Mouse (Mus musculus): ENCODE measurements around the gene Zmiz1.

Zmiz1 gene

DNA sequence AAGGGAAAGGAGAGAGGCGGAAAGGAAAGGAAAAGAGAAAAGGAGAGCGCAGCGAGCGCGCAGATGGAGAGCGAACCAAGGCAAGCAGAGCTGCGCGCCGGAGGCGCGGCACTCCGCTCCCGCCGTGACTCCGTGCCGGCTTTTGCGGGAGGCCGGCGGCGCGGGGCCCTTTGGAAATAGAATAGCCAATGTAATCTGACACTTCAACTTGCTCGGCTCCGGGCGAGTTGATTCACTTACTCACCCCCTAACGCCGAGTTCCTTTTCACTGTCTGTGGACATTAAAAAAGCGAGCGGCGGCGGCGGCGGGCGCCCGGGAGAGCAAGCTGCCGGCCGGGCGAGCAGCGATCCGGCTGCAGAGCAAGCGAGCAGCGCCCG lies at the start of gene Zmiz1:
Gene Zmiz1, plus strand, starts transcription at position 170 of the 378 bp plus-strand sequence.
- H3K36me3 ChIP-seq (ENCODE audit: insufficient read depth, low read length), result no peaks in the 10 kb centered on the region
- H3K27me3 ChIP-seq (ENCODE audit: insufficient read depth, low read length), result peaks cover 89% of the 10 kb centered on the region
- H3K9me3 ChIP-seq (ENCODE audit: low read length), result no peaks in the 10 kb centered on the region
- peak within 1 kb of the TSS; percentile 80 for H3K4me3 ChIP-seq (replicated peaks; ENCODE audit: low read length)
- TF ChIP-seq NANOG (IDR thresholded peaks at IDR 0.05; ENCODE audit: borderline replicate concordance, low read length), result no peak
- TF ChIP-seq POU5F1 (IDR thresholded peaks at IDR 0.05; ENCODE audit: borderline replicate concordance, low read length), result no peak
- peaks cover 50% of the 10 kb centered on the region for H3K4me1 ChIP-seq (replicated peaks; ENCODE audit: low read depth, low read length)

DNA sequence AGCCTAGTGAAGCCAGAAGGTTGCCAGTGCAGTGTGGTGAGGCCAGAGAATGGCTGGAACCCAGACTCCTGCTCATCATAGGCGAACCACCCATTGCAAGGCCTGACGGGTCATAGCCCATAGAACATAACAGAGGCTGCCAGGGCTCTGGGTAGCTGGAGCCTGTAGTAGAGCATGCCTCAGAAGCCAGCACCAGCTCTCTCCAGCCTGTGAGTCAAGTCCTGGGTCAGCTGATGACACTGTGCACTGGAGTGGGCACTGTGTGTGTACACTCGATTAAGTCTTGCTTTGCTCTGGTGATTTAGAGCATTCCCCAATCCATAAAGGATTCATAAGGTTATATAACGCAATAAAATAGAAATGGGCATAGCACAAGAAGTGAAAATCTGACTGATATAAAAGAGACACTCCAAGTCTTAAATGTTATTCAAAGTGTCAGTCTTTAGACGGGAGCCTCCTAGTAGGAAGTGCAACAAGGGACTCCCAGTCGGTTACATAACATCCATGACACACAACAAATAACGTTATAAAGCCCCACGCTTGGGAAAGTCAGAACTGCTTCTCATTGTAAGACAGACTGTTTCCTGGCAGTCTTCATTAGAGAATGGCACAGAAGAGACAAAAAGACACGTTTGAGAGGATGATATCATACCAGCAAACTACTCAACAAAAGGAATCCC lies 47.0 kb upstream of the Zmiz1 start:
- H3K27me3 ChIP-seq (ENCODE audit: insufficient read depth, low read length), result peaks cover 3% of the 10 kb centered on the region
- TF ChIP-seq CTCF (conservative IDR thresholded peaks at IDR 0.05; ENCODE audit: low read length), result no peak
- no peak for TF ChIP-seq POU5F1 (IDR thresholded peaks at IDR 0.05; ENCODE audit: borderline replicate concordance, low read length)
- no peak for TF ChIP-seq NANOG (IDR thresholded peaks at IDR 0.05; ENCODE audit: borderline replicate concordance, low read length)

DNA sequence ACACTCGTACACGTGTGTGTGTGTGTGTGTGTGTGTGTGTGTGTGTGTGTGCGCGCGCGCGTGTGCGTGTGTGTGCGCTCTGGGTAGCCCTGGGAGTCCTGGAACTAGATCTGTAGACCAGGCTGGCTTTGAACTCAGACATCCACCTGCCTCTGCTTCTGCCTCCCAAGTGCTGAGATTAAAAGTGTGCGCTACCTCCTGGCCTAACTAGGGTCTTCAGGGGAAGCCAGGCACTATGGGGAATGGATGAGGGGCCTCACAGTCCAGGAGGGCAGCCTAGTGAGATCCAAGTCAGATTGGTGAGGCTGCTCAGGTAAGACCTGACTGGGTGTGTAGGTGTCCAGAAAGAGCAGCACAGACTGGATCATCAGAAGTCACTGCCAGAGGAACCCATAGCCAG lies 46.2 kb upstream of the Zmiz1 start:
- Histone ChIP-seq H3K36me3 (ENCODE audit: insufficient read depth, low read length) (no peaks in the 10 kb centered on the region), H3K9me3 (ENCODE audit: low read length) (no peaks in the 10 kb centered on the region), H3K4me3 (replicated peaks; ENCODE audit: low read length) (no peak overlapping the region), H3K27me3 (ENCODE audit: insufficient read depth, low read length) (peaks cover 6% of the 10 kb centered on the region), H3K4me1 (replicated peaks; ENCODE audit: low read depth, low read length) (0 out of 2 replicates have a peak, but pooled peaks cover 4% of the 10 kb centered on the region)
- peak; percentile 29 for TF ChIP-seq CTCF (conservative IDR thresholded peaks at IDR 0.05; ENCODE audit: low read length)
- no peak for TF ChIP-seq POU5F1 (IDR thresholded peaks at IDR 0.05; ENCODE audit: borderline replicate concordance, low read length)
- TF ChIP-seq NANOG (IDR thresholded peaks at IDR 0.05; ENCODE audit: borderline replicate concordance, low read length), result no peak

More for the DNA sequence above, 47.0 kb upstream of the Zmiz1 start:
- no peak overlapping the region for H3K4me3 ChIP-seq (replicated peaks; ENCODE audit: low read length)
- 0 out of 2 replicates have a peak, but pooled peaks cover 4% of the 10 kb centered on the region for H3K4me1 ChIP-seq (replicated peaks; ENCODE audit: low read depth, low read length)
- no peaks in the 10 kb centered on the region for H3K9me3 ChIP-seq (ENCODE audit: low read length)
- no peaks in the 10 kb centered on the region for H3K36me3 ChIP-seq (ENCODE audit: insufficient read depth, low read length)

DNA sequence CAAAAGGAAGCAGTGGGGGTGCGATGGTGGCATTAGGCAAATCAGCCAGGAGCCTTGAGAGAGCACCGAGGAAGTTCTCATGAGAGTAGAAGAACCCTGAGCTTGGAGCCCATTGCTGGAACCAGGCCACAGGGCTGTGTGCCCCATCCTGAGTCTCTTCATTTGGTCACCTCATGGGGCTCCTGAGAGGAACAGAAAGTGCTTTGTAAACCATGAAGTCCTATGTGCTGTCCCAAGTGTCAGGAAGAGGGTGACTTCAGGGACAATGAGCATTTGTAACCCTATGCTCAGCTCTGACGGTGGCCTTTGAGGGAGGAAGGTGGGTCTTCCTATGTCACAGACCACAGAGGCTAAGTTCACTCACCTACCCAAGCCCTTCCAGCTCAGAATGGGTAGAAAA lies 45.5 kb upstream of the Zmiz1 start:
- Histone ChIP-seq H3K4me3 (replicated peaks; ENCODE audit: low read length) (no peak overlapping the region), H3K4me1 (replicated peaks; ENCODE audit: low read depth, low read length) (0 out of 2 replicates have a peak, but pooled peaks cover 4% of the 10 kb centered on the region), H3K27me3 (ENCODE audit: insufficient read depth, low read length) (peaks cover 6% of the 10 kb centered on the region), H3K9me3 (ENCODE audit: low read length) (no peaks in the 10 kb centered on the region), H3K36me3 (ENCODE audit: insufficient read depth, low read length) (no peaks in the 10 kb centered on the region)
- no peak for TF ChIP-seq POU5F1 (IDR thresholded peaks at IDR 0.05; ENCODE audit: borderline replicate concordance, low read length)
- no peak for TF ChIP-seq CTCF (conservative IDR thresholded peaks at IDR 0.05; ENCODE audit: low read length)
- no peak for TF ChIP-seq NANOG (IDR thresholded peaks at IDR 0.05; ENCODE audit: borderline replicate concordance, low read length)

DNA sequence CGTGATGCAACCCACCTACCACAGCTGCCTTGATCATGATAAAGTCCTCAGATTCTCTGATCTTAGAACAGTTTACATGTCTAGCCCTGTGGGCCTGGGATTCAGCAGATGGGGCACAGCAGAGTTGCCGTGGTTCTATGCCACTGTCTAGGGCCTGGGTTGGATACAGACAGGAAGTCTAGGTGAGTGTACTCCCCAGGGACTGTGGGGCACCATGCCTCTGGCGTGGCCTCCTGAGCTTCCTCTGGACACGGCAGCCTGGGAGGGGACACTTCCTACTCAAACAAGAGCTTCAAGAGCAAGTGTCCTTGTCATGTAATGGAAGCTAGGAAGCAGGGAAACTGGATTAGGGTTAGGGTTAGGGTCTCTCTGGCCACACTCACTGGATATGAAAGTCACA lies 44.9 kb upstream of the Zmiz1 start:
- 0 out of 2 replicates have a peak, but pooled peaks cover 4% of the 10 kb centered on the region for H3K4me1 ChIP-seq (replicated peaks; ENCODE audit: low read depth, low read length)
- no peak for TF ChIP-seq NANOG (IDR thresholded peaks at IDR 0.05; ENCODE audit: borderline replicate concordance, low read length)
- TF ChIP-seq CTCF (conservative IDR thresholded peaks at IDR 0.05; ENCODE audit: low read length), result no peak
- TF ChIP-seq POU5F1 (IDR thresholded peaks at IDR 0.05; ENCODE audit: borderline replicate concordance, low read length), result no peak
- H3K36me3 ChIP-seq (ENCODE audit: insufficient read depth, low read length), result no peaks in the 10 kb centered on the region
- no peak overlapping the region for H3K4me3 ChIP-seq (replicated peaks; ENCODE audit: low read length)
- H3K27me3 ChIP-seq (ENCODE audit: insufficient read depth, low read length), result peaks cover 9% of the 10 kb centered on the region
- H3K9me3 ChIP-seq (ENCODE audit: low read length), result no peaks in the 10 kb centered on the region

DNA sequence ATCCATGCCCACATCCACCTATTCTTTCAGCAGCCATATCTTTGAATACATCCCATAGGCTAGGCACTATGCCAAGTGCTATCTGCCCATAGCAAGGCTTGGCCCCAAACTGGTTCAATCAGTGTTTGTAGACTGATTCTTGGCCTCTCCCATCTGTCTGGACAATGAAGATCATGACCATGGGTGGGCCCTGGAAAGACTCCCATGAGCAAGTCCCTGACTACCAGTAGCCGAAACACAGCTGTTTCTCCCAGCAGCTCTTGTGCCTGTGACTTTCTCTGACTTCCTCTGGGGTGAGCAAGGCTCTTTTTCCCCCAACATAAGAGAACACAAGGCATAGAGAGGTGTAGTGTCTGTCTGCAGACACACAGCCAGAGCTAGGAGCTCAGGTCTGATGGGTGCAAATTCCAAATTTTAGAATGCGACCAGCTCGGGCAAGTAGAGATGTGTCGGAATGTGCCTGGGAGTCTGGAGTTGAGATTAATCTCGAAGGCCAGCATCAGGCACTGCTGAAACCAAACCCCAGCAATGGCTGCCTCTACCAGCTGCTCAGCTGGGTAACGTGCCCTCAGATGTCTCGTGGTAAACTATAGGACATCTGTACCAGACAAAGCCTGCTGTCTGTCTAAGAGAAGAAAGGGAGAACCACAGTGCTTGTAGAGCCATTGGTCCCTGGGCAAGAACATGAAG lies 38.8 kb upstream of the Zmiz1 start:
- TF ChIP-seq POU5F1 (IDR thresholded peaks at IDR 0.05; ENCODE audit: borderline replicate concordance, low read length), result no peak
- no peak for TF ChIP-seq NANOG (IDR thresholded peaks at IDR 0.05; ENCODE audit: borderline replicate concordance, low read length)
- no peak for TF ChIP-seq CTCF (conservative IDR thresholded peaks at IDR 0.05; ENCODE audit: low read length)

DNA sequence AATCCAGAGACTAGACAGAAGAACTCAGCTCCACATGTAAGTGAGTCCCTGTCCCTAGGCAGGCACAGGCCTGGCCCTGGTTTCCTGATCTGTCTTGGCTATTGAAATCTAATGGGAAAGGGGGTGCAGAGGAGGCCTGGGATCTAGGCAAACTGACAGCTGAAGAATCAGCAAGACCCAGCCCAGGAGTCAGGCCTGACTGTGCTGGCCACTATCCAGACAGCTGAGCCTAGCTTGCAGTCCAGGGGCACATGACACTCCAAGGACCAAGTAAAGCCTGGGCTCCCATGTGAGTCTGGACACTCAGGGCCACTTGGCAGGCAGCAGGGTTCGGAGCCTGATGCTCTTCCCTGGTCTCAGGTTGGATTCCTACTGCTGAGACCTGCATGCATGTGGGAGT lies 38.0 kb upstream of the Zmiz1 start:
- no peaks in the 10 kb centered on the region for H3K36me3 ChIP-seq (ENCODE audit: insufficient read depth, low read length)
- no peak overlapping the region for H3K4me3 ChIP-seq (replicated peaks; ENCODE audit: low read length)
- peaks cover 4% of the 10 kb centered on the region; the same call in 1 of the 2 replicates for H3K4me1 ChIP-seq (replicated peaks; ENCODE audit: low read depth, low read length)
- peaks cover 22% of the 10 kb centered on the region for H3K27me3 ChIP-seq (ENCODE audit: insufficient read depth, low read length)
- no peaks in the 10 kb centered on the region for H3K9me3 ChIP-seq (ENCODE audit: low read length)
- TF ChIP-seq POU5F1 (IDR thresholded peaks at IDR 0.05; ENCODE audit: borderline replicate concordance, low read length) (no peak), CTCF (conservative IDR thresholded peaks at IDR 0.05; ENCODE audit: low read length) (no peak), NANOG (IDR thresholded peaks at IDR 0.05; ENCODE audit: borderline replicate concordance, low read length) (no peak)

More for the DNA sequence above, 38.8 kb upstream of the Zmiz1 start:
- no peaks in the 10 kb centered on the region for H3K36me3 ChIP-seq (ENCODE audit: insufficient read depth, low read length)
- peaks cover 20% of the 10 kb centered on the region for H3K27me3 ChIP-seq (ENCODE audit: insufficient read depth, low read length)
- H3K4me3 ChIP-seq (replicated peaks; ENCODE audit: low read length), result no peak overlapping the region
- H3K4me1 ChIP-seq (replicated peaks; ENCODE audit: low read depth, low read length), result peaks cover 4% of the 10 kb centered on the region; the same call in 1 of the 2 replicates
- H3K9me3 ChIP-seq (ENCODE audit: low read length), result no peaks in the 10 kb centered on the region

DNA sequence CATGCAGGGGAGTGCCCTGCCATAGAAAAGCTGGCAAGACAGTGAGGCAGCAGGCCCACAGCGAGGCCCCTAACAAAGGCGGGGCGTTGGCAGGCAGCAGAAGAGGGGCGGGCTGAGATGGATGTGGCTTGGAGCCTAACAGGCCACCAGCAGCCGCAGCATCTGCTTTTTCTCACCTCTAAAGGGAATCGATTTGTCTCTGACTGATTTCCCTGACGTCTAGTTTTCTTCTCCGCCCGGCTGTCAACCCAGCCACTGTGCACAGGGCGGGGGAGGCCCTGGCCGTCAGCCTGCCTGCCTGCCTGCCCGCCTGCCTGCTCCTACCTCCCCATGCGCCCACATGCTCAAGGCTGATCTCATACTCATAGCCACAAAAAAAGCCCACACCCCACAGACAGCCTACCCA lies 37.4 kb upstream of the Zmiz1 start:
- Histone ChIP-seq H3K9me3 (ENCODE audit: low read length) (no peaks in the 10 kb centered on the region), H3K27me3 (ENCODE audit: insufficient read depth, low read length) (peaks cover 22% of the 10 kb centered on the region), H3K36me3 (ENCODE audit: insufficient read depth, low read length) (no peaks in the 10 kb centered on the region), H3K4me3 (replicated peaks; ENCODE audit: low read length) (0 out of 2 replicates have a peak overlapping the region, but pooled peaks have one; percentile 7), H3K4me1 (replicated peaks; ENCODE audit: low read depth, low read length) (peaks cover 4% of the 10 kb centered on the region; the same call in 1 of the 2 replicates)
- TF ChIP-seq POU5F1 (IDR thresholded peaks at IDR 0.05; ENCODE audit: borderline replicate concordance, low read length) (no peak), CTCF (conservative IDR thresholded peaks at IDR 0.05; ENCODE audit: low read length) (no peak), NANOG (IDR thresholded peaks at IDR 0.05; ENCODE audit: borderline replicate concordance, low read length) (no peak)
